Mouse (Mus musculus) neural tube, postnatal 0 days (tissue): ENCODE data around the gene Plcg1. TPM values are rescaled to one million over a fixed set of nuclear protein-coding genes. Genes with fewer than 3 reads are reported as not detected.

Experiments
- polyA plus RNA-seq: library from polyadenylated mRNA; unstranded; fragments of >200 nt; fragmentation: Nextera tagmentation; extraction: Ambion mirVana; gene quantifications from 2 replicates; pipeline ENCODE4 v1.2.1, GENCODE M21; 2015

The Plcg1 gene
- 30.2 and 32.8 TPM in 2 replicates for polyA plus RNA-seq

GRCm38 (mm10) chr2:160731117-160731838 is at the start of gene Plcg1:
Plcg1 (plus strand) TSS chr2:160731300.

Other genes with a start within 250 kb of the Plcg1 start
- 43.4 and 45.8 TPM in 2 replicates for gene Top1, start 85.4 kb upstream of the Plcg1 start, polyA plus RNA-seq
- 18.4 and 19.0 TPM in 2 replicates for gene Zhx3, start 141.7 kb downstream of the Plcg1 start, polyA plus RNA-seq
- gene Lpin3, start 149.4 kb downstream of the Plcg1 start, polyA plus RNA-seq, result 0.32 and 0.33 TPM in 2 replicates
- gene Emilin3, start 181.0 kb downstream of the Plcg1 start, polyA plus RNA-seq, result 0.48 and 0.50 TPM in 2 replicates